In genomic region chr15:28024965-28025338, GRCm38 (mm10) we compare ENCODE assay signal across 8 mouse cellular contexts. TPM values are rescaled to one million over a fixed set of nuclear protein-coding genes. Genes with fewer than 3 reads are reported as not detected.
DNase-seq lines count a peak whose midpoint lies in the region; ATAC-seq and TF ChIP-seq lines count a peak whose summit lies in the region.

No protein-coding gene starts in this region.

- 1% methylated on average over 54 of the region's 54 CpGs for WGBS in liver, adult 2 months
- WGBS in stomach, postnatal 0 days = under 1% methylated on average over 54 of the region's 54 CpGs

- H3K79me2 ChIP-seq in liver, adult 2 months (ENCODE audit: control insufficient read depth, insufficient read depth, low read length) = peaks cover 33% of the 10 kb centered on the region
- H3K79me2 ChIP-seq in myocyte (ENCODE audit: control insufficient read depth, insufficient read depth) = peaks cover 50% of the 10 kb centered on the region

- peak overlapping the region; percentile 95 for H3K4me2 ChIP-seq in myocyte (ENCODE audit: low read depth)
- H3K4me2 ChIP-seq in stomach, postnatal 0 days (replicated peaks; ENCODE audit: low read depth) = peak overlapping the region; percentile 95

- TF ChIP-seq CTCF in liver, adult 2 months (IDR thresholded peaks at IDR 0.05; ENCODE audit: low read depth, low read length) = no peak
- no peak for TF ChIP-seq CTCF in stomach, postnatal 0 days (IDR thresholded peaks at IDR 0.05; ENCODE audit: low read depth)

- H3ac ChIP-seq in myocyte (ENCODE audit: control insufficient read depth, insufficient read length) = peak overlapping the region; percentile 99

- H3K9me3 ChIP-seq in stomach, postnatal 0 days (ENCODE audit: control insufficient read depth, low read length) = no peaks in the 10 kb centered on the region

- no peak for TF ChIP-seq POLR2A in liver, adult 2 months (IDR thresholded peaks at IDR 0.05; ENCODE audit: extremely low read depth, insufficient read depth, low read length)
- peak; percentile 50 for TF ChIP-seq POLR2A in myocyte (IDR thresholded peaks at IDR 0.05; ENCODE audit: insufficient read length, low read depth)

- H3K4me1 ChIP-seq in liver, adult 2 months (ENCODE audit: control insufficient read depth, insufficient read depth, low read length) = peaks cover 13% of the 10 kb centered on the region
- H3K4me1 ChIP-seq in stomach, postnatal 0 days (replicated peaks; ENCODE audit: control insufficient read depth, insufficient read depth) = peaks cover 4% of the 10 kb centered on the region

- peak overlapping the region; percentile 23 for H3K27ac ChIP-seq in liver, adult 2 months (replicated peaks; ENCODE audit: insufficient read depth, low read depth, low read length)
- peak overlapping the region; percentile 98 for H3K27ac ChIP-seq in stomach, postnatal 0 days (replicated peaks)

- TF ChIP-seq EP300 in stomach, postnatal 0 days (optimal IDR thresholded peaks at IDR 0.05) = no peak

- H3K9ac ChIP-seq in liver, adult 2 months (ENCODE audit: low read depth, low read length) = peak overlapping the region; percentile 90
- peak overlapping the region; percentile 94 for H3K9ac ChIP-seq in stomach, postnatal 0 days (ENCODE audit: low read length)

- ATAC-seq in inflammation-experienced regulatory T-cells, adult 6 months = peak; percentile 41
- ATAC-seq in stomach, postnatal 0 days (ENCODE audit: low FRiP score, low TSS enrichment) = peak; percentile 28

- DNase-seq in adrenal gland, adult (ENCODE audit: inconsistent age in 2 of 2, low spot score in 1 of 2) = peak; percentile 72 to 90
- no peak for DNase-seq in adrenal gland, adult 8-10 months
- DNase-seq in cerebellum, postnatal 10 days = peak; percentile 67 to 75
- DNase-seq in gastrocnemius, adult 8-10 months (ENCODE audit: low spot score in 2 of 2) = peak; percentile 33 to 45
- no peak for DNase-seq in liver, adult 2 months (ENCODE audit: extremely low read depth, low read depth, low spot score)
- DNase-seq in stomach, postnatal 0 days (ENCODE audit: low spot score) = peak; percentile 58

- no peaks in the 10 kb centered on the region for H3K36me3 ChIP-seq in liver, adult 2 months (ENCODE audit: control insufficient read depth, insufficient read depth, low read length)
- H3K36me3 ChIP-seq in myocyte (ENCODE audit: control insufficient read depth, insufficient read depth) = no peaks in the 10 kb centered on the region
- no peaks in the 10 kb centered on the region for H3K36me3 ChIP-seq in stomach, postnatal 0 days (ENCODE audit: control insufficient read depth, insufficient read depth, low read length)

- H3K4me3 ChIP-seq in liver, adult 2 months (ENCODE audit: insufficient read depth, low read depth, low read length) = peak overlapping the region; percentile 80
- peak overlapping the region; percentile 62 for H3K4me3 ChIP-seq in myocyte
- peak overlapping the region; percentile 90 for H3K4me3 ChIP-seq in stomach, postnatal 0 days (ENCODE audit: low read depth, low read length)

- no peaks in the 10 kb centered on the region for H3K27me3 ChIP-seq in liver, adult 2 months (ENCODE audit: control insufficient read depth, insufficient read depth, low read length)
- no peaks in the 10 kb centered on the region for H3K27me3 ChIP-seq in myocyte (ENCODE audit: control insufficient read depth, insufficient read depth, insufficient read length)
- no peaks in the 10 kb centered on the region for H3K27me3 ChIP-seq in stomach, postnatal 0 days (ENCODE audit: control insufficient read depth, insufficient read depth, low read length)

TF ChIP-seq in myocyte, 11 proteins besides CTCF, POLR2A, EP300 and RAD21:
- no peak for TF ChIP-seq TCF3 (IDR thresholded peaks at IDR 0.05; ENCODE audit: insufficient read length, low read depth)
- TF ChIP-seq POLR2AphosphoS2 (IDR thresholded peaks at IDR 0.05; ENCODE audit: insufficient read length, low read depth) = no peak
- no peak for TF ChIP-seq MYOG (IDR thresholded peaks at IDR 0.05; ENCODE audit: control insufficient read depth in 1 of 3, insufficient read depth in 1 of 3, insufficient read length in 2 of 3, low read depth in 2 of 3)
- peak; percentile 1 for TF ChIP-seq SRF (IDR thresholded peaks at IDR 0.05; ENCODE audit: control insufficient read depth, insufficient read length, low read depth)
- TF ChIP-seq USF1 (IDR thresholded peaks at IDR 0.05; ENCODE audit: low read depth) = no peak
- TF ChIP-seq MYOD1 (IDR thresholded peaks at IDR 0.05; ENCODE audit: control insufficient read depth in 1 of 3, insufficient read length in 2 of 3, low read depth in 2 of 3) = no peak
- TF ChIP-seq CEBPB (IDR thresholded peaks at IDR 0.05; ENCODE audit: insufficient read depth, poor library complexity, severe bottlenecking) = no peak
- TF ChIP-seq REST (IDR thresholded peaks at IDR 0.05; ENCODE audit: insufficient read depth, insufficient read length) = no peak

RNA-seq across cellular contexts. Expression of gene Trio, which starts 0.7 kb away (rescaled TPM):
- total RNA-seq in adrenal gland, adult 8-10 months (2022) = 10 to 100 TPM; 57.9 to 84.0 (median 69.8) TPM
- 10 to 100 TPM; 24.6 to 29.0 (median 27.1) TPM for total RNA-seq in gastrocnemius, adult 8-10 months (2022)
- 1 to 10 TPM; 3.1 to 9.4 (median 9.0) TPM for polyA plus RNA-seq in inflammation-experienced regulatory T-cells, adult 6 months (2017; shearing (Covaris generic))
- total RNA-seq in liver, adult 2 months (2014; rRNA removed) = 17.9 and 25.4 TPM in 2 replicates
- 5.8 and 10.6 TPM in 2 replicates for polyA plus RNA-seq in liver, adult 2 months (2012; rRNA removed)
- 56.3 TPM for polyA plus RNA-seq in myocyte (2012; fragmentation: generic; extraction: Trizol)
- polyA plus RNA-seq in stomach, postnatal 0 days (2015; fragmentation: Nextera tagmentation; extraction: Ambion mirVana) = 8.7 and 8.8 TPM in 2 replicates

Comparison
In these comparisons a context has a peak if more than half of its experiments do, and no peak if none do; other contexts are left out.
1. DNase-seq: peak in adrenal gland, adult (2 of 2), cerebellum, postnatal 10 days (2 of 2), gastrocnemius, adult 8-10 months (2 of 2) and stomach, postnatal 0 days (single experiment); none in adrenal gland, adult 8-10 months (single experiment) and liver, adult 2 months (single experiment).
2. Peak in every context shown above with its lines, with median percentiles within 50 percentile points of each other: H3K4me3 ChIP-seq.